Mouse (Mus musculus) heart, adult 2 months (tissue): Measurements from ENCODE around the gene Rnf185. TPM values are rescaled to one million over a fixed set of nuclear protein-coding genes. Genes with fewer than 3 reads are reported as not detected.

ENCODE experiments used
- DNase-seq, 2 experiments: peaks; one replicate each; pipeline ENCODE4 v3.0.0; 2021
- H3K27ac ChIP-seq: fragments of 200-600 bp; 2 replicates; pipeline ENCODE4 v1.8.1; 2022
- H3K27me3 ChIP-seq: fragments of 200-500 bp; 2 replicates; pipeline ENCODE4 v1.6.1; 2012; ENCODE audit warnings: mild to moderate bottlenecking, low read length, inconsistent platforms, mixed read lengths; ENCODE audit not compliant: control insufficient read depth, insufficient read depth
- H3K36me3 ChIP-seq: fragments of 200-500 bp; 2 replicates; pipeline ENCODE4 v1.6.1; 2012; ENCODE audit warnings: low read length, inconsistent platforms; ENCODE audit not compliant: control insufficient read depth, insufficient read depth
- H3K4me1 ChIP-seq: fragments of 200-500 bp; 2 replicates; pipeline ENCODE4 v1.6.1; 2011; ENCODE audit warnings: low read length; ENCODE audit not compliant: control insufficient read depth, insufficient read depth
- H3K4me3 ChIP-seq: fragments of 200-600 bp; 2 replicates; pipeline ENCODE4 v1.8.1; 2022
- H3K79me2 ChIP-seq: fragments of 200-500 bp; replicated peaks from 2 replicates; pipeline ENCODE4 v1.6.1; 2012; ENCODE audit warnings: mild to moderate bottlenecking, inconsistent platforms, low read length, moderate library complexity, mixed read lengths; ENCODE audit not compliant: control insufficient read depth, insufficient read depth
- H3K9ac ChIP-seq: fragments of 200-500 bp; 2 replicates; pipeline ENCODE4 v1.6.1; 2012; ENCODE audit warnings: low read depth, mild to moderate bottlenecking, control low read depth, inconsistent platforms, low read length, mixed read lengths
- CTCF ChIP-seq: fragments of 200-600 bp; IDR thresholded peaks from 2 replicates; pipeline ENCODE4 v1.8.1; 2022; ENCODE audit warnings: antibody characterized with exemption, mild to moderate bottlenecking, moderate library complexity
- EP300 ChIP-seq: fragments of 200-500 bp; IDR thresholded peaks from 2 replicates; pipeline ENCODE4 v1.6.1; 2011; ENCODE audit warnings: low read depth, low read length, control low read depth; ENCODE audit not compliant: insufficient read depth
- POLR2A ChIP-seq: fragments of 200-500 bp; IDR thresholded peaks from 2 replicates; pipeline ENCODE4 v1.6.1; 2011; ENCODE audit warnings: mild to moderate bottlenecking, low read depth, low read length, control low read depth; ENCODE audit not compliant: insufficient read depth
- WGBS: fragments of 180-500 bp; shearing (Covaris S2); methylation state at CpG from one replicate; pipeline ENCODE4 v1.1.7; 2018; 5-methylcytosine and 5-hydroxymethylcytosine counted together
- intact Hi-C: fragments of 180-260 bp; cut with DNase I; formaldehyde crosslinking; loops from one replicate; pipeline ENCODE4 v1.15.1; 2025
- polyA plus RNA-seq: library from polyadenylated mRNA; depleted of rRNA; stranded (reverse); fragments of >200 nt; gene quantifications from 2 replicates; pipeline ENCODE4 v1.2.3, GENCODE M21; 2012
- total RNA-seq, 2 experiments: library from RNA; stranded (reverse); gene quantifications; 2 replicates each; pipeline ENCODE4 v1.2.3; 2021

Gene Rnf185
- total and polyA plus RNA-seq, 3 experiments: 19.9 to 23.0 (median 21.6) TPM

DNA sequence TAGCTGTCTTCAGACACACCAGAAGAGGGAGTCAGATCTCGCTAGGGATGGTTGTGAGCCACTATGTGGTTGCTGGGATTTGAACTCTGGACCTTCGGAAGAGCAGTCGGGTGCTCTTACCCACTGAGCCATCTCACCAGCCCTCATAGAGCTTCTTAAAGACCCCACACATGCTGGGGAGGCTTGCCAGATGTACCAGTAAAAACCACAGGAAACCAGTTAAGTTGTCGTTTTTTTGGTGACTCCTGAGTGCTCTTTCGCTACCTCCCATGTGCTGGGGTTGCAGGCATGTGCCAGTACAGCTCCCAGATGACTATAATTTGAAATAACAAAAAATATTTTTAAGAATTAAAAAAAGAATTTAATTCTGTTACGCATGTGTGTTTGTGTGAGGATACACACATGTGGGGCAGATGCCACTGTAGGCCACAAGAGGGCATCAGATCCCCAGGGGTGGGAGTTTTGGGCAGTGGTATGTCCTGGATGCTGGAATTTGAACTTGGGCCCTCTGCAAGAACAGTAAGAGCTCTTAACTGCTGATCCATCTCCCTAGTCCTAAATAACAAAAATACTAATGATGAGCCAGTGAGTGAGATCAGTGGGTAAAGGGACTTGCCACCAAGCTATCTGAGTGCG is 22.4 kb upstream of the Rnf185 start:
- WGBS: 93% methylated on average over 7 of the region's 7 CpGs
- no peaks in the 10 kb centered on the region for H3K27me3 ChIP-seq
- intact Hi-C loops: loop anchor here (5.0 kb wide), 1 partner anchor 128 kb away; no protein-coding TSS in a partner anchor
- peak in 1 of 2 experiments; percentile 36 for DNase-seq
- H3K79me2 ChIP-seq: no peaks in the 10 kb centered on the region
- H3K36me3 ChIP-seq: no peaks in the 10 kb centered on the region
- no peaks in the 10 kb centered on the region for H3K4me1 ChIP-seq
- no peak for TF ChIP-seq EP300
- TF ChIP-seq CTCF: peak; percentile 84
- H3K9ac ChIP-seq: no peak overlapping the region
- no peak overlapping the region for H3K27ac ChIP-seq
- H3K4me3 ChIP-seq: no peak overlapping the region

DNA sequence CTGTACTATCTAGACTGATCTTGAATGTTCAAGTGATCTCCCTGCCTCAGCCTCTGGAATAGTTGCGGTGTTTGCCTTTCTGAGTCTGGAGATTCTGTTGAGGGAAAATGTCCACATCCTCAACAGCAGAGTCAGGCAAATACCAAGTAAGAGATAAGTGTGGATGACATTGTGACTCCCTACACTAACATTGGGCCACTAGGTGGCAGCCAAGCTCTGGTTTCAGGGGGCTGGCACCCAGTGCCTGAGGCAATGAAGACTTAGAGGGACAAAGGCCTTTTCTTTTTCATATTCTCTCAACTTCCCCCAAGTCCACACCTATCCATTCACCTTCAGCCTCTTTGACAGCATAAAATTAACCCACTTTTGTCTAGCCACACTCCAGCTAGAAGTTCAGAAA is 20.3 kb upstream of the Rnf185 start:
- TF ChIP-seq EP300 (peak; percentile 87; the same call in 1 of the 2 replicates), POLR2A (no peak), CTCF (peak; percentile 96)
- Histone ChIP-seq H3K36me3 (no peaks in the 10 kb centered on the region), H3K79me2 (no peaks in the 10 kb centered on the region), H3K4me3 (no peak overlapping the region), H3K27ac (no peak overlapping the region), H3K27me3 (no peaks in the 10 kb centered on the region), H3K4me1 (no peaks in the 10 kb centered on the region), H3K9ac (no peak overlapping the region)
- WGBS: 13% methylated on average over 1 of the region's 1 CpGs
- DNase-seq: peak; percentile 83 to 90
- intact Hi-C loops: loop anchor here (1.0 to 5.0 kb wide), 3 partner anchors 130 to 314 kb away; no protein-coding TSS in a partner anchor

GRCm38 (mm10) chr11:3471448-3471850 is 19.3 kb upstream of the Rnf185 start:
- Histone ChIP-seq H3K4me3 (no peak overlapping the region), H3K36me3 (no peaks in the 10 kb centered on the region), H3K27ac (no peak overlapping the region), H3K4me1 (no peaks in the 10 kb centered on the region), H3K79me2 (no peaks in the 10 kb centered on the region), H3K27me3 (no peaks in the 10 kb centered on the region), H3K9ac (no peak overlapping the region)
- no peak for DNase-seq
- intact Hi-C loops: loop anchor here (5.0 kb wide), 1 partner anchor 131 kb away; no protein-coding TSS in a partner anchor
- 42% methylated on average over 11 of the region's 11 CpGs for WGBS
- no peak for TF ChIP-seq EP300
- TF ChIP-seq POLR2A: no peak
- no peak for TF ChIP-seq CTCF

- intact Hi-C loops: no loop called here
- Histone ChIP-seq H3K9ac (no peak overlapping the region), H3K27me3 (no peaks in the 10 kb centered on the region), H3K79me2 (no peaks in the 10 kb centered on the region), H3K4me1 (no peaks in the 10 kb centered on the region), H3K36me3 (no peaks in the 10 kb centered on the region), H3K4me3 (no peak overlapping the region), H3K27ac (no peak overlapping the region)
- TF ChIP-seq POLR2A (no peak), EP300 (no peak), CTCF (no peak)
- no peak for DNase-seq
- 76% methylated on average over 1 of the region's 1 CpGs for WGBS
Measured at GRCm38 (mm10) chr11:3462846-3463245, 10.7 kb upstream of the Rnf185 start.

- H3K27ac ChIP-seq: no peak overlapping the region
- 80% methylated on average over 2 of the region's 2 CpGs for WGBS
- no peaks in the 10 kb centered on the region for H3K4me1 ChIP-seq
- TF ChIP-seq EP300: no peak
- no peak overlapping the region for H3K9ac ChIP-seq
- H3K36me3 ChIP-seq: no peaks in the 10 kb centered on the region
- no peak overlapping the region for H3K4me3 ChIP-seq
- H3K79me2 ChIP-seq: no peaks in the 10 kb centered on the region
- DNase-seq: no peak
- H3K27me3 ChIP-seq: no peaks in the 10 kb centered on the region
- intact Hi-C loops: no loop called here
Measured at GRCm38 (mm10) chr11:3459105-3459468, 6.9 kb upstream of the Rnf185 start.

- Histone ChIP-seq H3K79me2 (no peaks in the 10 kb centered on the region), H3K4me3 (no peak overlapping the region), H3K9ac (no peak overlapping the region), H3K36me3 (no peaks in the 10 kb centered on the region), H3K4me1 (no peaks in the 10 kb centered on the region), H3K27ac (no peak overlapping the region), H3K27me3 (no peaks in the 10 kb centered on the region)
- WGBS: 80% methylated on average over 12 of the region's 13 CpGs
- TF ChIP-seq POLR2A: no peak
- TF ChIP-seq EP300: no peak
- TF ChIP-seq CTCF: no peak
- intact Hi-C loops: no loop called here
- DNase-seq: no peak
Measured at GRCm38 (mm10) chr11:3458428-3459104, 6.4 kb upstream of the Rnf185 start.
